Mouse (Mus musculus) left cerebral cortex, postnatal 4 days (tissue): ENCODE measurements around the gene Kcnq1. TPM values are rescaled to one million over a fixed set of nuclear protein-coding genes. Genes with fewer than 3 reads are reported as not detected.

Experiments
- DNase-seq: peaks from one replicate; pipeline ENCODE4 v3.0.0-alpha.2; 2022
- intact Hi-C: fragments of 180-260 bp; cut with DNase I; formaldehyde crosslinking; loops from one replicate; pipeline ENCODE4 v1.15.1; 2025
- total RNA-seq, 2 experiments: library from RNA; stranded (reverse); gene quantifications; 2 replicates each; pipeline ENCODE4 v1.2.3; 2021

The Kcnq1 gene
- total RNA-seq, 2 experiments from 2014 or later = 1.1 to 1.5 TPM

DNA sequence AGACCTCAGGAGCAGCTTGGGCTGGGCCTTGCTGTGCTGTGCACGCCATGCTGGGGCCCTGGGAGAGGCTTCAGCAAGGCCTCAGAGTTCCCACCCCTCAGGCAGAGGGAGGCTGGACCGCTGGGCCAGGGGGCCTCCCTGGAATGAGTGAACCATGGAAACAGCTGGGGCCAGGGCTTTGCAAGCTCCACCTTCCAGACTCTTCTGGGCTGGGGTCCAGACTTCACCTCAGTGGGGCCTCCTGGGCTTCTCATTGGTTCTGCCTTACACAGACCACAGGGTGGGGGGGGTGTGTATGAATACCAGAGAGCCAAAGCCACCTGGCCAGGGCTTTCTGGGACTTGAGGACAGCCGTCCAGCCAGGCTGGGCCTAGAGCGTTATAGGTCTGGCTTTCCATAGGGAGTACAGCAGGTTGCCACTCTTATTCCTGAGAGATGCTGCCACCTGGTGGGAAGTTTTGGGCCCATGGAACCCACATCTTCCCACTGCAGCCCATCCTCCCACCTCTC lies 19.0 kb upstream of the Kcnq1 start:
- peak; percentile 50 for DNase-seq

DNA sequence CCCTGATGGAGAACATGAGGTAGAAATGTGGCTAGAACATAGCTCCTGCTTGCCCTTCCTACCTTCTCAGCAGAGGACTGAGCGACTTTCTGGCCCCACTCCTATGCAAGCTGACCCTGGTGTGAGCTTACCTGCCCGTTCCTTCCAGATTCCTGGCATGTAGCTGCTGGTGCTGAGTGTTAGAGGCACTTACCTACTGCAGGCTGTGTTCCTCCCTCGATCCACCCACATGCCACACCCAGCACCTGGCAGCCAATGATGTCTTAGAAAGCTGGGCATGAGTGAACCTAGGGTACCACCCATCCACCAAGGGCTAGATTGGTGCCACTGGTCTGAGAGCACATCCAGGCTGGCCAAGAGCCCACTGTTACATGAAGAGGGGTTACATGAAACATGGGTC lies 12.3 kb upstream of the Kcnq1 start:
- intact Hi-C loops = no loop called here
- no peak for DNase-seq

More for the DNA sequence above, 19.0 kb upstream of the Kcnq1 start:
- intact Hi-C loops = loop anchor here (5.0 to 10.0 kb wide), 2 partner anchors 80 to 192 kb away; partner anchors contain the start of gene Tspan32

DNA sequence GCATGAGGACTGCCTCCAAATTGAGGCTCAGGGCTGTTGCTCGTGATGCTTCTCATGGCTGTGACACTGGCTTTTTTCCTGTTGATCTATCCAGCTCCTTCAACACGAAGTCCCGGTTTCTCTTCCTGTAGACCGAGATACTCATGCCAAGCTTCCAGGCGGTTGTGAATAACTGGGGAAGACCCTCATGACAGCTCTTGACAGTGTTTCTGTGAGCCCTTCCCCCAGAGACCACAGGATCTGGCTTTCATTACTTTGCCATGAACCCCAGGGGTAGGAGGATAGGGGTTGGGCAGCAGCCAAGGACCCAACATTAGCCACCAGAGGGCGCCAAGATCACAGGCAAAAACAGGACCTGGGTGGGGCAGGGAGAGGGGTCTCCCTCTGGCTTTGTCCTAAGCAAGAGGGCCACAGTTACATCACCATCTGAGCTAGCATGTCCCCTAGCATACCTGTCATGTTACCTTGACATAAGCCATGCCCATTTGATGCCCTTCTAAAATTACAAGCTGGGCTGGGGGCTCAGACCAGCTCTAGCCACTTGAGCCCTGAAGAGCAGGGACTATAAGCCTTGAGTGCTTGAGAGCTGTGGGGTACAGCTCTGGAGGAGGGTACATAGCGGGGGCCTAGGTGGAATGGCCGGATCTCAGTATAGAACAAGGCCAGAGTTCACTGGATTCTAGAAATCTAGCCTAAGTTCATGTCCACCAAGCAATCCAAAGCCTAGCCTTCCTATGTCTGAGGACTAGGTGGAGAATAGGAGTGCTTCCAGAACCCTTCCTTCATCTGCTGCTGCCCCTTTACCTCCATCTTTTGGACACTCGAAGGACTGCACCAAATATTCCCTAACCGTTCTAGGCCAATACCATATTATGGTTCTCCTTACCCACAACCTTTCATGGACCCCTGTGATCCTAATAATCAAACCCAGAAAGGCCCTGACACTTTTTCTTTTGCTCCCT lies 11.3 kb upstream of the Kcnq1 start, which contains the start of gene Trpm5:
Trpm5 (minus strand) TSS at position 51 of the 962 bp plus-strand sequence.
- DNase-seq = peak; percentile 80
- intact Hi-C loops = no loop called here

DNA sequence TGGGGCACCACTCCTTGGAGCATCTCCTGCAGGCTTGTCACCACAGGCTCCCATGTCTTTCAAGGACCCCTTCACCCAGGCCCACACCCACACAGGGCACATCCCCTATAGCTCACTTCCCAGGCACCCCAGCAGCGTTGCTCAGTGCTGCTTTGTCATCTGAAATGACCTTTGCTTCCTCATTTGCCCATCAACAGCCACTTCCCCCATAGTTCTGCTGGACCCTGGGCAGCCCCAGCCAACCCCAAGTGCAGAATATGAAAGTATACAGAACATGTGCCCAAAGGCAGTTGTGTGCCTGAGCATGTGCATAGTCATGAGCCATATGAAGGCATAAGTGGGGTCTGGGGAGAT lies 10.6 kb upstream of the Kcnq1 start:
- DNase-seq = no peak
- intact Hi-C loops = no loop called here

DNA sequence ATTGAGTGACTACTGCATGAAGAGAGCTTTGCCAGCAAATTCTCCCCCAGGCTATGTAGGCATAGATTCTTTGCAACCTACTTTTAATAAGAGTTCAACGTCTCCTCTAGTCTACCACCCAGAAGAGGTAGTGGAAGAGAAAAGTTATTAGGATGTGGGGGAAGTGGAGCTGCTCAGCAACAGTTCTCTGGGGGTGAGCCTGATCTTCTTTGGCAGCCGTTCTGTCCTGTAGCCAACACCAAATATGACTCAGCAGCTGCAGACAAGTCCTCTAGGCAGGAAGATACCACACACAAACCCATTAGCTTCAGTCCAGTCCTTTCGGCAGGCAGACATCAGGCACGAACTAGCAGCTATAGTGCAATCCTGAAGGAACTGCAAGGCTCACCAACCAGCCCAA lies 5.4 kb upstream of the Kcnq1 start:
- DNase-seq = no peak
- intact Hi-C loops = no loop called here

DNA sequence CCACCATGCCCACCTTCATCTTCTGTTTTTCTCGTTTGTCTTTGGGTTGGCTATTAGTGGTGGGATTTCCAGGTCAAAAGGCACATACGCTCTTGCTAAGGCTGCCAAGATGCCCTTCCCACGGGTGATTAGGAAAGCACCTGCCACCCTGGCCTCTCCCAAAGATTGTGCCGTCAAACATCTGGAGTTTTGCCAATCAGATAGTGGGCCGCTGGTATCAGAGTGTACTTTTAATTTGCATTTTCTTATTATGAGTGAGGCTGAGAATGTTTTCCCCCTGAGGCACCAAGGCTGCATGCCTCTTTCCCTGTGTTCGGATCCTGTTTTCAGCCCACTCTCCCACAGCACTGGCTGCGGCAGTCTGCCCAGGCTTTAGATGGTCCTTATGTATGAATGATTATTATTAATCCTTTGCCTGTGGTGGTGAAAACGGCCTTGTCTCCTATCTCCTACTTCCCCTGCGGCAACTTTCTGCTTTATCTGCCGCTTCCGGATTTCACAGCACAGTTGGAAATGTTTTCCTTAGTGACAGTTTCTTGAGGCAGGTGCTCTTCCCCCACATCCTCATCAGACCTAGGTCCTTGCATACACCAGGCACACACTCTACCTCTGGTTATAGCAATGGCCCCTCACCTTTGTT lies 784 bp upstream of the Kcnq1 start:
- intact Hi-C loops = no loop called here
- no peak for DNase-seq

DNA sequence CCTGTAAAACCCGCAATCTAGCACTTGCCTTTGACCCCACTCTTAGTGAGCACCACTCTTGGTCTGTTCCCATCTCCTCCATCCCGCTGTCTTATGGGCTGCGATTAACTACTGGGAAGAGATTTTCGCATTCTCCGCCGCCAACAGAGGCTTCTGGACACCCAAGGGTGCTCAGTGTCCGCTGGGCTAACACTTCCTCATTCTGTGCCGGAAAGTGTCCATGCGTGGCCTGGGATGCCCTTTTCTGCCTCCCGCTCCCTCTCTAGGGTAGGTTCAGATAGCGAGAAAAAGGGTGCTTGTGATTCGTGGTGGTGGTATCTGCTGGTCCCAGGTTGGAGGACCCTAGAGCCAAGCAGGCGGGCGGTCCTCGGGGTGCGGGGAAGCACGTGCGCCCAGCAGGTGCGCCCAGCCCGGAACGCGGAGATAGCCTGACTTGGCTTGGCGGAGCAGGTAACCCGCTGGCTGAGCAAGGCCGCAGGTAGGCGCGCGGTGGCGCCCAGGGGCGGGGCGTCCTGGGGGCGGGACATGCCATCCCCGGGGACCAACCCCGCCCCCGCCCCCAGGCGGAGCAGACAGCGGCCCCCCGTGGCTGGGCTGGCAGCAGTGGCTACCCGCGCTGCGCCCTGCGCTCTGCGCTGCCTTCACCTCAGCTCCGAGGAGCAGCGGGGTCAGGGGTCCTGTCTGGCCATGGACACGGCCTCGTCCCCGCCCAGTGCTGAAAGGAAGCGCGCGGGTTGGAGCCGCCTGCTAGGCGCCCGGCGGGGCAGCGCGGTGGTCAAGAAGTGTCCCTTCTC lies 707 bp downstream of the Kcnq1 start:
- intact Hi-C loops = no loop called here
- DNase-seq = no peak

DNA sequence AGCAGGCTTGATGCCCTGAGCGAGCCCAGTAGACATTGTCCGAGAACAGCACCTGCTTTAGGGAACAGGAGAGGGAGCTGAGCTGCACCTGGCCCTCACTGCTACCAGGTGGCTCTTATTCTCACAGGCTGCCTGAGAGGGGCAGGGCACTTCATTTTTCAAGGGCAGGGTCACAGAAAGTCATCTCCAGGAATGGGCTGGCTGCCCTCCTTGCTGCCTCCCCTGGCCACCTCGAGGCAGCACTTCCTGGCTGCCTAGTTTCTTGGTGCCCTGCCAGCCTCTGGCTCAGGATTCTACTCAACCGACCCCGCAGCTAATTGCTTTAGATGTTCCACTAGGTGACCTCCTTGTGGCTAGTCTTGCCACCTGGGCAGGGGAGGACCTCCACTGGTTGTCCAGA lies 2.0 kb downstream of the Kcnq1 start:
- peak; percentile 66 for DNase-seq
- intact Hi-C loops = no loop called here

DNA sequence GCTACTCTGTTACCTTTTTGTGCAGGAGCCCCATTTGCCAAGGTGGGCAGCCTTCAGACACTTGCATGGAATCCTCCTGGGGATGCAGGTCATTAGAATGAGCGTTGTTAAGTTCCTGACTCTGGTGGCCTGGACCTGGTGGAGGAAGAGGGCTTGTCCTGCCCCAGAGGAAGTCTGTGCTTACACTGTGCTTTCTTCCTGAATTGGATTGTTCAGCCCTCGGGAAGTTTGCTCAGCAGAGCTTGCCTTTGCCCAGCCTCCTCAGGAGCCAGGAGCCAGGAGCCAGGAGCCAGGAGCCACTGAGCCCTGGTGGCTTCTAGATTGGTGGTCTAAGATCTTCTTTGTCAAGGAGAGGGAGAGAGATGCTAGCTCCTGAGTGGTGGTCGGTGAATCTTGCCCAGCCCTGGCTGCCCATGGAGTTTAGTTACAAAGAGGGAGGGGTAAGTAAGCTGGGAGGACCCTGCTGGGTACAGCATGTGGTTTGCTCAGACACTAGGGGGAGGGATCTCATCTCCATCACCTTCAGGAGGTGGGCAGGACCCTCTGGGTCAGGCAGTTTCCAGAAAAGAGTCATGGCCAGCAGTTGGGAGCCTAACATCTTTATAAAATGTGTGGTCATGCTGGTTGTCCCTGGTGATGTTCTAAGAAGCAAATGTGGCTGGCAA lies 3.0 kb downstream of the Kcnq1 start:
- no peak for DNase-seq
- intact Hi-C loops = no loop called here

DNA sequence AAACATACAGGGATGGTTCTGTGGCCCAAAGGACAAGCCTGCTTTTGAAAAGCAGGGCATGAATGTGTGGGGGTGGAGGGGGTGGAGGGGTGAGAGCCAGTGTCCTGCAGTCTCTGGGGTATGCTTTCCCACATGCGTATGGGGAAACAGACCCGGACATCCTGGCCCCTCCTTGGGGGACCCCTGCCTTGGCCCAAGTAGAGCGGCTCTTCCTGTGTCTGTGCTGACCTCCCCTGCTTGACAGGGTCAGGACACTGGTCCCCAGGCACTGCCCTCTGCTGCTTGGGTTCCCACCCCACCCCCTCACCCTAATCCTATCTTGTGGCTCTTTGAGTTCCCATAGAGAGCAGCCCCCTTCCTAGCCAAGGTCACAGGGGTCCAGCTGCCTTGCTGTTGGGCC lies 3.5 kb downstream of the Kcnq1 start:
- no peak for DNase-seq
- intact Hi-C loops = no loop called here

DNA sequence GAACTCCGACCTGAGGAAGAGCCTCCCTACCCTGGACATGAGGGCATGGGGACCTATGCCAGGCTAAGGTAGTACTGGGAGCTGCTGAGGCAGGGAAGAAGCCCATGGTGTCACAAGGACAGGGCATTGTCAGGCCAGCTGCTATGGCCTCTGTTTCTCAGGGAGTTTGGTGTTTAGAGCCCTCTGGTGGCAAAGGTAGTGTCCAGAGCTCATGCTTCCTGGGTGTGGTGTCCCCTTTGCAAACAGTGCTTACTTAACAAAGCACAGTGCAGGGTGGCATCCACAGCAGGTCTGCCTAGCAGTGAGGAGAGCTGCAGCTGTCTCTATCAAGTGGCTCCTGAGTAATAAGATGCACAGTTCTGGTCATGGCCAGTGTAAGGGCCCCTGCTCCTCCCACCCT lies 4.6 kb downstream of the Kcnq1 start:
- intact Hi-C loops = no loop called here
- no peak for DNase-seq

DNA sequence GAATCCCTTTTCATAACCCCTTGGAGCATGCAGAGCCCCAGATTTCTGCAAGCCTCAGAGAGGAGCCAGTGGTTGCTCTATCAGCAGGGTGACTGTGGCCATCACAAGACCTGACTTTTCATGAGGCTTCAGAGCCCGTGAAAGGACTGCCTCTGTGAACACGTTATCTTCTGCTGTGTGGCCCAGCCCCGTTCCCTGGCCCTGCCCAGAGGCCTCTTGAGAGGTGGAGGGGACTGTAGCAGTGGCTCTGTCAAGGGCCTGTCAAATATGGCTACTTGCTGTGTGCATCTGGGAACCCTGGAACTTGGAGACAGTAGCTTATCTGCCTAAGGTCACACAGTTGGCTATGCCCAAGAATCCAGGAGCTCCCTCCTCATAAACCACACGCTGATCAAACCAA lies 5.6 kb downstream of the Kcnq1 start:
- no peak for DNase-seq
- intact Hi-C loops = no loop called here

DNA sequence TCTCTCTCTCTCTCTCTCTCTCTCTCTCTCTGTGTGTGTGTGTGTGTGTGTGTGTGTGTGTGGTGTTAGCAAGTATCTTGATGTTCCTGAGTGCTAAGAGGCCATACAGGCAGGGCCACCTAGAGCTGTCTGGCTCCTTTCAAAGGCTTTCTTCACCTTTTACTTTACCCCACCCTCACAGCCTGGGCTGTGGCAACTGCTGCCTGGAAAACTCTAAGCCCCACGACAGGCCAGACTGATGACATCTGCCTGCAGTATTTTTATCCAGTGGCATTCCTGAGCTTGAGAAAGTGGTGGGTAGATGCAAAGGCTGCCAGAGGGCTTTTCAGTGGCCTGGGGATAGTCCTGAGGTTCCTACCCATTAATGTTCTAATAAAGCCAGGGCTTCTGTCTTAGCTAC lies 6.2 kb downstream of the Kcnq1 start:
- no peak for DNase-seq
- intact Hi-C loops = no loop called here

DNA sequence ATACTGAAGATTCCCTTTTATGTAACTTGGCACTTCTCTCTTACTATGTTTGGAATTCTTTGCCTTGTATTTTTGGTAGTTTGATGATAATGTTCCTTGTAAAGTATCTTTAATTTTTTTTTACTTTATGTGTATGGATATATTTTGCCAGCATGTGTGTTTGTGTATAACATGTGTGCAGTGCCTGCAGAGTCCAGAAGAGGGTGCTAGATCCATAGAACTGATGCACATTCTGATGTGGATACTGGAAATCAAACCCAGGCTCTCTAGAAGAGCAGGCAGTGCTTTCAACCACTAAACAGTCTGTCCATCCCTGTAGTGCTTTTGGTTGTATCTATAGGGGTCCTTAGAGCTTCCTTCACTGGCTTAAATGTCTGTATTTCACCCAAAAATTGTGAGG lies 8.6 kb downstream of the Kcnq1 start:
- intact Hi-C loops = no loop called here
- no peak for DNase-seq

DNA sequence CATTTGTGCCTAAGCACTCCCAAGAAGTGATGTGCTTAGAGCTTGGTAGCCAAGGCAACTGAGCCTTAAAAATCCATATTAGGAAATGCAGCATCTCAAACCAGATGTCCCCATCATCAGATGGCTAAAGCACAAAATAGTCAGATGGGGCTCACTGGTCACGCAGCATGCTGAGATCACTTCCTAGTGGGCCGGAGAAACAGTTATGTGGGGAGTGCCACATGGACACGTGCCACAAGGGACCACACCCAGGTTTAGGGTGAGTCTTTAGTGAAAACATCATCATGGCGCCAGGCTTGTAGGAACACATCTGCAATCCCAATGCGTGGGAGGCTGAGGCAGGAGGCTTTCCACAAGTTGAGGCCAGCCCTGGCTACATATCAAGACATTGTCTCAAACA lies 10.4 kb downstream of the Kcnq1 start:
- intact Hi-C loops = no loop called here
- no peak for DNase-seq

DNA sequence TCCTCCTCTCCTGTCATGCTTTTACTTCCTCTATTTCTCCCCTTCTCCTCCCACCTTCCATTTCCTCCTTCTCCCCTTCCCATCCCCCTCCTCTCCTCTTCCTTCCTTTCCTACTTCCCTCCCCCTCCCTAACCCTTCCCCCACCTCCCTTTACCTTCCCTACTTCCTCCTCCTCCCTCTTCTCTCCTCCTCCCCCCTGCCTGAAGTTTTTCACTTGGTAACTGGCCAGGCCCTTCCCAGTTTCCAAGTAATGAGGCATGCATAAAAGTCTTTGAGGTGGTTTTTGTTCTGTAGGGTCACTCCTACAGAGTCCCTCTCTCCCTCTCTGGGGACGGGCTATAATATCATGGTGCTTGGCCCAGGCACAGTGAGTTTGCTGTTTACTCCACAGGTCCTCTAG lies 13.2 kb downstream of the Kcnq1 start:
- intact Hi-C loops = no loop called here
- DNase-seq = no peak

DNA sequence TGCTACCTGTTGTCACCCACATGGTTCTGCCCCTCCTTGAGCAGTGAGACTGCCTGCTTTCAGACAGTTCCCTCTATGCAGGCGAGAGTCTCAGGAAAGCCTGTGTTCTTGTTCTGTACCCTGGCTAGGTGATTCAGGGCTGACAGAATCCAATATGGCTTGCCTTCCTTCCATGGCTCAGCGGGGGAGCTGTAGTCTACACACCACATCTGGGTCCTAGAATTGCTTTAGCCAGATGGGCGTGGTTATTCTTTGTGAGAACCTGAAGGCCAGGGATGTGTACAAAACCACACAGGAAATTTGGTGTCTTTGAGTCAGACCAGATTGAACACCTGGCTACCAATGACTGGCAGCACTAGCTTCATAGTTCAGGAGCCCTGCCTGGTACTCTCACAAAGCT lies 13.7 kb downstream of the Kcnq1 start:
- intact Hi-C loops = no loop called here
- no peak for DNase-seq

DNA sequence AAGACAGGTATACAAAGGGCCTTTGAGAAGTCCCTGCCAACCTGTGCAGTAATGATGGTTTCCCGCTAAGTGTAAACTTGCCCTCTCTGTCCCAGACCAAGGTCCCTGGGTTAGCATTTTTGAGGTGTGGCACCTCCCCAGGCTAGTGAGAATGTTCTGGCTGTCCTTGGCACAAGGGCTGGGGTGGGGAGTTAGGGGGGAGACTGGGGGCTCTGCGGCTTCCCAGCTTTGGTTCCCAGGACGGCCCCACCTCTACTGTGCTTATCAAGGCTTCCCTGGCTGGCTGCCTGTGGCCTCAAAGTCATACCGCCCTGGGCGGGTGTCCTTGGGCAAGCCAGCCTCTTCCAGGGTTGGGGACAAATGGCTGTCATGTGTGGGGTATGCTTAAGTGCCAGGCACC lies 16.0 kb downstream of the Kcnq1 start:
- intact Hi-C loops = no loop called here
- DNase-seq = no peak

DNA sequence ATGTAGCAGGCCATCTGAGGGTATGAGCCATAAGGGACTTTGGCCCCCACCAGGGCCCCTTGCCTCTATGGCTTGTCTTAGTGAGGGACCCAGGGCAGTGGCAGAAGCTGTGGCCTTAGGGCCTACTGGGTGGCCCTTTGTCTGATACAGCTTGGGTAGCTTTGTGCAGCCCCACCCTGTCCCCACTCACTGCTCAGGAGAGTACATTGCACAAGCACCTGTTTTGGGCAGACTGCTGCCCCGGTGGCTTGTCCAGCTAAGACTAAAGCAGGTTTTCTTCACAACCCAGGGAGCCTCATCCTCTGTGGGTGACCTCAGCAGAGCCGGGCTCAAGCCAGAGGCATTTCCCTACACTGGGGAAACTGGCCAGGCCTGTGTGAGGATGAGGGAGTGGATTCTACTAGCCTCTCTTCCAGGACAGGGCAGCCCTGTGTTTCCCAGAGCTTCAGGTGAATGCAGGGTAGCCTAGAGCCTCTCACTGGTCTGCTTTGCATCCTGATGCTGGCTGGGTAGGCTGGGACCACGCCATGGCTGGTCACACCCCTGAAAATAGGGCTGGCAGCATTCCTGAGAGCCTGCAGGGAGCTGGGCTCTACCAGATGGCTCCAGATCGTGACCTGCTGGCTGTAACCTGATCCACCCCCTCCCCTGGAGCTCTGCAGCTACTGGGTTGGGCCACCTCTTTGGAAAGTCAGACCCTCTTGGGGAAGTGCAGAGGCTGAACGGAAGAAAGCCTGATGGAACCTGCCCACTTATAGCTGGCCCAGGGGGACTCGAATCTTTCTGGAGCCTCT lies 17.9 kb downstream of the Kcnq1 start:
- intact Hi-C loops = no loop called here
- peak; percentile 90 for DNase-seq

DNA sequence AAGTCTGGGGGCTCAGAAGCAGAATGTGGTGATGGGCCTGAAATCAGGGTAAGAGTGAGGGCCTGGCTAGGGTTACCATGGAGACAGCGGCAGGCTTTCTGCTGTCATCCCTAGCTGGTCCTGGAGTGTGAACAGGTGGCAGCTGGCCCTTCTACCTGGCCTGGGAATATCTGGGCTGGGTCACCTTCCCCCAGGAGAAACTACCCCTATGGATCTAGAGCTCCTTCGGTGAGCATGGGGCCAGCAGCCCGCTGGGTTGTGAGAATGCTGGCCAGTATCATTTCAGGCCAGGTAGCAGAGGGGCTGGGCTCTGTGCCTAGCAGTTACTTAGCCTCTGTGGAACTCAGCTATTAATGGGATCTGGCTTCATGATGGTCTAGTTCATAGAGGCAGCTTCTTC lies 18.7 kb downstream of the Kcnq1 start:
- DNase-seq = no peak
- intact Hi-C loops = no loop called here
